Mouse (Mus musculus): ENCODE data around the gene 6720489N17Rik. TPM values are rescaled to one million over a fixed set of nuclear protein-coding genes. Genes with fewer than 3 reads are reported as not detected.

Gene 6720489N17Rik
- polyA plus RNA-seq, 1 experiment from 2014 or later, result 15.0 TPM

Small RNAs within 50 kb of the gene (microRNA-seq; reads per million reads assigned to microRNA genes)
- gene Gm24020, result not detected

Other genes starting within 250 kb of the 6720489N17Rik start
- 4.1 and 4.2 TPM in 2 replicates for gene Gm3604, start 241.0 kb downstream of the 6720489N17Rik start, polyA plus RNA-seq (2016; fragmentation: Nextera tagmentation; extraction: Ambion mirVana)
- gene Gm49359, start 157.3 kb downstream of the 6720489N17Rik start, polyA plus RNA-seq (2016; fragmentation: Nextera tagmentation; extraction: Ambion mirVana), result 18.6 and 18.8 TPM in 2 replicates
- gene Zfp935, start 65.7 kb downstream of the 6720489N17Rik start, polyA plus RNA-seq (2016; fragmentation: Nextera tagmentation; extraction: Ambion mirVana), result not detected in 2 replicates
- gene Zfp934, start 53.0 kb downstream of the 6720489N17Rik start, polyA plus RNA-seq (2016; fragmentation: Nextera tagmentation; extraction: Ambion mirVana), result 28.6 and 29.8 TPM in 2 replicates
- gene Platr25, start 136.5 kb upstream of the 6720489N17Rik start, polyA plus RNA-seq (2016; fragmentation: Nextera tagmentation; extraction: Ambion mirVana), result 38.5 and 45.0 TPM in 2 replicates
- 15.6 and 16.4 TPM in 2 replicates for gene Gm5141, start 161.6 kb upstream of the 6720489N17Rik start, polyA plus RNA-seq (2016; fragmentation: Nextera tagmentation; extraction: Ambion mirVana)
- gene Fbp2, start 234.2 kb upstream of the 6720489N17Rik start, polyA plus RNA-seq (2016; fragmentation: Nextera tagmentation; extraction: Ambion mirVana), result 0.73 and 1.1 TPM in 2 replicates